Mouse (Mus musculus) spleen, postnatal 4 days (tissue): ENCODE measurements around the gene Tmem186.

ENCODE experiments used
- DNase-seq, 2 experiments: peaks; one replicate each; pipeline ENCODE4 v3.0.0; 2022; ENCODE audit warnings: low spot score in 2 of 2

Gene Tmem186

GRCm38 (mm10) chr16:8667261-8667660 lies 29.7 kb upstream of the Tmem186 start:
- no peak for DNase-seq

GRCm38 (mm10) chr16:8666452-8666851 lies 28.9 kb upstream of the Tmem186 start:
- no peak for DNase-seq

GRCm38 (mm10) chr16:8665367-8665766 lies 27.9 kb upstream of the Tmem186 start:
- DNase-seq, result no peak

- DNase-seq, result no peak
Observed at GRCm38 (mm10) chr16:8663606-8664539, 26.4 kb upstream of the Tmem186 start.

GRCm38 (mm10) chr16:8663022-8663421 lies 25.5 kb upstream of the Tmem186 start:
- no peak for DNase-seq

GRCm38 (mm10) chr16:8658764-8659163 lies 21.3 kb upstream of the Tmem186 start:
- DNase-seq, result no peak

- DNase-seq, result no peak
Observed at GRCm38 (mm10) chr16:8658349-8658748, 20.8 kb upstream of the Tmem186 start.

- DNase-seq, result no peak
Observed at GRCm38 (mm10) chr16:8656256-8656655, 18.7 kb upstream of the Tmem186 start.

- DNase-seq, result no peak
Observed at GRCm38 (mm10) chr16:8655599-8655998, 18.1 kb upstream of the Tmem186 start.

- no peak for DNase-seq
Observed at GRCm38 (mm10) chr16:8655108-8655507, 17.6 kb upstream of the Tmem186 start.

- DNase-seq, result no peak
Observed at GRCm38 (mm10) chr16:8650007-8650406, 12.5 kb upstream of the Tmem186 start.

- DNase-seq, result no peak
Observed at GRCm38 (mm10) chr16:8645546-8645945, 8.0 kb upstream of the Tmem186 start.

- DNase-seq, result peak in 1 of 2 experiments; percentile 56
Observed at GRCm38 (mm10) chr16:8643855-8644254, 6.3 kb upstream of the Tmem186 start.

GRCm38 (mm10) chr16:8639466-8640191 lies 2.1 kb upstream of the Tmem186 start:
- no peak for DNase-seq

- no peak for DNase-seq
Observed at GRCm38 (mm10) chr16:8638131-8638530, 619 bp upstream of the Tmem186 start.

GRCm38 (mm10) chr16:8636867-8637216 lies 670 bp downstream of the Tmem186 start:
- DNase-seq, result peak; percentile 35 to 77

GRCm38 (mm10) chr16:8631428-8631827 lies 6.1 kb downstream of the Tmem186 start:
- DNase-seq, result no peak

GRCm38 (mm10) chr16:8630419-8630818 lies 7.1 kb downstream of the Tmem186 start:
- DNase-seq, result no peak

GRCm38 (mm10) chr16:8620315-8621115 lies 17.0 kb downstream of the Tmem186 start:
- DNase-seq, result no peak

GRCm38 (mm10) chr16:8619659-8620314 lies 17.7 kb downstream of the Tmem186 start:
- DNase-seq, result no peak

GRCm38 (mm10) chr16:8613447-8613846 lies 24.1 kb downstream of the Tmem186 start:
- no peak for DNase-seq

- no peak for DNase-seq
Observed at GRCm38 (mm10) chr16:8613039-8613438, 24.5 kb downstream of the Tmem186 start.
